Mouse (Mus musculus): ENCODE data around the gene Synj2.

GRCm38 (mm10) chr17:5970298-5970821 is 29.3 kb downstream of the Synj2 start:
- TF ChIP-seq POLR2A (IDR thresholded peaks at IDR 0.05; ENCODE audit: low read depth, low read length) (no peak), CTCF (conservative IDR thresholded peaks at IDR 0.05; ENCODE audit: insufficient read depth, insufficient read length, low read depth, low read length) (no peak)

Measured in kidney, adult 2 months (tissue).